Mouse (Mus musculus) MN1 (cell line): ENCODE measurements around the gene Mfap5.
A peak's percentile ranks its signal among the peaks of the same experiment; 100 is the strongest.
"Not testable (repeated sequence)": the region's sequence is repeated elsewhere in the genome, so short reads cannot be mapped to it uniquely, and the experiment has no call there.

Source experiments
- DNase-seq: peaks from one replicate; pipeline ENCODE4 v3.0.0-alpha.2; 2016; ENCODE audit warnings: low spot score

The Mfap5 gene

DNA sequence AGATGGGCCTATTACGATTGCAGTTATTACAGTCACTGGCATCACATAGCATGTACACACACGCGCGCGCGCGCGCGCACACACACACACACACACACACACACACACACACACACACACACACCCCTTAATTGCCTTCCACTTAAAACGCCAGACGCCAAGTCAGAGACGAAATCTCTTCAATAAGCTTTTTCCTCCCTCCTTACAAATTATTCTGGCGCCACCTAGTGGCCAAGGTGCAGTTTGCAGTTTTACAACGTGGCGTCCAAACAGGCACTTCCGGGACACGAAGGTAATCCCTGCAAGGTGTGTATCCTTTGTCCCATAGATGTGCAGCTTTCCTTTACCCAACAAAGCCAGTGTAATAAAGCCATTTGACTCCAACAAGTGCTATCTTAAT is 54.8 kb downstream of the Mfap5 start:
- peak; percentile 72 for DNase-seq

DNA sequence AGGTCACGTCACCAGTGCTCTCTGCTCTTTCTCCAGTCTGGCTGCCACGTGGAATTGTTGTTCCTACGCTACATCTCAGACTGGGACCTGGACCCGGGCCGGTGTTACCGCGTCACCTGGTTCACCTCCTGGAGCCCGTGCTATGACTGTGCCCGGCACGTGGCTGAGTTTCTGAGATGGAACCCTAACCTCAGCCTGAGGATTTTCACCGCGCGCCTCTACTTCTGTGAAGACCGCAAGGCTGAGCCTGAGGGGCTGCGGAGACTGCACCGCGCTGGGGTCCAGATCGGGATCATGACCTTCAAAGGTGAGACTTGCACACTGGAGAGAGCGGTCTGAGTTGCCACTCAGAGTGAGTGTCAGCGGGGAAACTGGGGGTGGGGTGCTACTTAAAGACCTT is 55.4 kb downstream of the Mfap5 start:
- no peak for DNase-seq

DNA sequence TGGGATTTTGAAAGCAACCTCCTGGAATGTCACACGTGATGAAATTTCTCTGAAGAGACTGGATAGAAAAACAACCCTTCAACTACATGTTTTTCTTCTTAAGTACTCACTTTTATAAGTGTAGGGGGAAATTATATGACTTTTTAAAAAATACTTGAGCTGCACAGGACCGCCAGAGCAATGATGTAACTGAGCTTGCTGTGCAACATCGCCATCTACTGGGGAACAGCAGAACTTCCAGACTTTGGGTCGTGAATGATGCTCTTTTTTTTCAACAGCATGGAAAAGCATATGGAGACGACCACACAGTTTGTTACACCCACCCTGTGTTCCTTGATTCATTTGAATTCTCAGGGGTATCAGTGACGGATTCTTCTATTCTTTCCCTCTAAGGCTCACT is 56.8 kb downstream of the Mfap5 start:
- peak; percentile 45 for DNase-seq

DNA sequence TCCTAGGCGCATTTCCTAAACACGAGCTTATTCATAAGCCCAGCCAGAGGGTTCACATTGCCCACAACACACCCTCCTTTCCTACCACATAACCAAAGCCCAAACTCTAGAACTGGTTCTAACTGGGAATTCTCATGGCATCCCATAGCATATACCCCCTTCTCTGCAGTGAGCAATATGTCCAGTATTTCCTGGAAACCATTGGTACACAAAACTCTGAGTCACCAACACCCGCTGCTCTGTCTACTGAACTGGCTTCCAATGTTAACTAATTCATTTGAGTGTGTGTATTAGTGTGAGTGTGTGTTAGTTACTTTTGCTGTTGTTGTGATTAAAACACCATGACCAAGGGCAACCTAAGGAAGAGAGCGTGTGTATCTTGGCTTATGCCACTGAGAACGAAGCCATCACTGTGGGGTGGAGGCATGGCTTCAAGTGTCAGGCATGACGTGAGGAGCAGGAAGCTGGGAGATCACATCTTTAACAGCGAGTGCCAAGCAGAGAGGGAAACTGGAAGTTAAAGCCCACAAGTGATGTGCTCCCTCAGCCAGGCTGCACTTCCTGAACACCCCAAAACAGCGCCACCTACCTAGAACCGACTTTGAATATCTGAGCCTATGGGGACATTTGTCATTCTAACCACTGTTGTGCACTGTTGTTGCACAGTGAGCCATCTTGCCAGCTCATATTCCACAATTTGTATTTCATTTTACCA is 59.6 kb downstream of the Mfap5 start:
- no peak for DNase-seq

DNA sequence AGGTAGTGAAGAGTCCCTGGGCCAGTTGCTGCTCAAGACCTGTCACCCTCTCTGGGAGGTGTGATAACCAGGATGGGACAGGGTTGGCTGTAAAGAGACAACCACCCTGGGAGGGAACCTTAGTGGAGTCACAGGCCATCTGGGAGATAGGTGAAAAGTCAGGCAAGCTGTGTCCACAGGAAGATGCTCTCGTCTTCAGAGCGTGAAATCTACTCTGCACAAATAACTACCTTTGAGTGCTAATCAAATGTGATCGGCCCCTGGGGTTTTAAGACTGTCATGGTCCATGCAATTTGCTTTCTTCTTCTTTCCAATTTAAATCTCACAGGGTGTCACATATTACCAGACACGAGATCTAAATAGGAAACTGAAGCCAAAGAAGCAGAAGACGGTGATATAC is 63.5 kb downstream of the Mfap5 start:
- DNase-seq, result no peak

DNA sequence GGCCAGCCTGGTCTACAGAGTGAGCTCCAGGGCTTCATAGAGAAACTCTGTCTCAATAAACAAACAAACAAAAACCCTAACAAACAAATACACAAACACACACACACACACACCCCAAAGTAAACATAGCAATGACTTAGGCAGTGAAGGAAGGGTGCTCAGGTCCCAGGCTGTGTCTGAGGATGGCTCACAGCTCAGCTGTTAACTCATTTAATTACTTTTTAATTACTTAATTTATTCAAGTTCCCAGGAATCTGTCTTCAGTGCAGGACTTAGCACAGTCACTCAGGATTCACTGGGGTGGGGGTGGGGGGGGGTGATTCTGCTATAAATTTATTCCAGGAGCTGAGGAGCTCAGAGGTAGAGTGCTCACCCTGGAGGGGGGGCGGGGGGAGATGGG is 64.1 kb downstream of the Mfap5 start:
- no peak for DNase-seq

DNA sequence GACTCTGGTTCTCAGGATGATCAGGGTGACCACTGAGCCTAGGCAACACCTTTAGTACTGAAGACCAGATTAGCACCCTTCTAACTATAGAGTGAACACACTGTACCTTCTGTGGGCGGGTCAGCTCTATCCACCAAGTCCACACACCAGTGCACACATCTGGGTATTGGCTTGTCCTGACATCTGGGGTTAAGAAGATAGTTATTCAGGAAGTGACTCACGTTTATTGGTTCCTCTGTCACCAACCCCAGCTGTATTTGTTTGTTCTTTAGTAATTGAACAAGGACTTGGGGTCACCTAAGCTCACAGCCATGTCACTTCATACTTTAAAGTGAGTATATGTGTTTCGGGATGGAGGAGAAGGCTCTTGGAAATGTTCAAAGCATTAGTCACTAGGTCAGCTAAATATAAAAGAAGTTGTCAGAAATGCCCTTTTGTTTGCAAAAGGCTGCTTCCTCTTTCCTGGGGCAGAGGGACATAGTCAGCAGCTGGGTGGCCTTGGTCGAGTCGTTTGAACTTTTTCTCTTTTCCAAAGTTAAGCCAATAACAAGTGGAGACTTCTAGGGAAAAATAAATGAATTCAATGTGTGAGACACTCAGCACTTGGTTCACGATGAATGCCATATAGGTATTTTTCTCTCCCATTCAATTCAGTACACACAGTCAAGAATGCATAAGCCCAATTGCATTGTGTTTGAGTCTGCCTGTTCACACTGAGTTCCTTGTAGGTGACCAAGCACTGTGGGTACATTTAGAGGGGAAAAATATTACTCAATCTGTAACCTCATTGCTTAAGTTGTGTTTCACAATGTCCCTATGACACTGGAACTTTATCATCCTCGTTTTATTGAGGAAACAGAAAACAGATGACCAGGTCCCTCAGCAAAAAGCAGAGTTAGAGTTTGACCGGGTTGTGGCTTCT is 65.3 kb downstream of the Mfap5 start:
- DNase-seq, result no peak

DNA sequence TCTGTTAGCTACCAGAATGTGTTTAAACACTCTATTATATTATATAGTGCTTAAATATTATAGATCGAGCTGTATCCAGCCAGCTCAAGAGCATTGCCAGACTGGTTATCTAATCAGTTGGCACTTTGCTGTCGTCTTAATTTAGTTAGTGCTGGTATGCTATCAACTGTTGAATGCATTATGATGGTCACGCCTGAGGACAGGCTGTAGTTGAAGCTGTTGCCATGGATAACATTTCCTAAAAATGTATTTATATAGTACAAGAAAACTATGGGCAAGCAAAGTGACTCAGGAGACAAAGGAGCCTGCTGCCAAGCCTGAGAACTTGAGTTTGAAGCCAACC is 65.9 kb downstream of the Mfap5 start:
- no peak for DNase-seq

DNA sequence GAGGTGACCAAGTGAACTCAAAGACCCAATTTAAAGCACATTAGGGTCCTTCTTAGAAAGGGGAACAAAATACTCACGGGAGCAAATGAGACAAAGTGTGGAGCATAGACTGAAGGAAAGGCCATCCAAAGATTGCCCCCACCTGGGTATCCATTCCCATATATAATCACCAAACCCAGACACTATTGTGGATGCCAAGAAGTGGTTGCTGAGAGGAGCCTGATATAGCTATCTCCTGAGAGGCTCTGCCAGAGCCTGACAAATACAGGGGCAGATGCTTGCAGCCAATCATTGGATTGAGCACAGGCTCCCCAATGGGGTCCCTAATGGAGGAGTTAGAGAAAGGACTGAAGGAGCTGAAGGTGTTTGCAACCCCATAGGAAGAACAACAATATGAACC is 69.4 kb downstream of the Mfap5 start:
- not testable (repeated sequence) for DNase-seq

DNA sequence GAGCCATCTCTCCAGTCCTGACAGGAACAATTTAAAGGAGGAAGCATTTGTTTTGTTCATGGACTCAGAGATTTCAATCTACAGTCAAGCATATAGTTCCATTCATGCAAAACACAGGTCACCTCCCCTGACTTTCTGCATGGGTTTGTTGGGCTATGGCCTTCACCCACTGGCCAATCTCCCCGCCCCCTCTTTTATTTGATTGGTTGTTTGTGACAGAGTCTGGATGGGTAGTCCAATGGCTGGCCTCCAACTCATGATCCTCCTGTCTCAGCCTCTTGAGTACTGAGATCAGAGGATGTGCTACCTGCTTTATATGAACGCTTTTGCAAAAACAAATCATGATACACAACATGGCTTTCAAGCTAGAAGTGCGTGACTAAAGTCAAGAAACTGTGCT is 71.4 kb downstream of the Mfap5 start:
- no peak for DNase-seq
